Mouse (Mus musculus): ENCODE measurements around the gene Zbp1.

- TF ChIP-seq CTCF (IDR thresholded peaks at IDR 0.05; ENCODE audit: borderline replicate concordance, control insufficient read depth, extremely low read depth, insufficient read depth, low read length, poor library complexity) (no peak), POLR2A (IDR thresholded peaks at IDR 0.05; ENCODE audit: control insufficient read depth, extremely low read depth, insufficient read depth, low read length, poor library complexity) (no peak)
These were observed 39.9 kb upstream of the Zbp1 start for GRCm38 (mm10) chr2:173258459-173259091.
